Mouse (Mus musculus) intestine, postnatal 0 days (tissue): Measurements from ENCODE around the gene Samd4b. TPM values are rescaled to one million over a fixed set of nuclear protein-coding genes. Genes with fewer than 3 reads are reported as not detected.

Experiments used
- ATAC-seq: fragments of 200-750 bp; cut with Nextera tagmentation; 2 replicates; pipeline ENCODE4 v1.8.0; 2017; ENCODE audit warnings: mild to moderate bottlenecking, moderate TSS enrichment, moderate library complexity
- H3K27ac ChIP-seq: fragments of 300-500 bp; sonication (generic); 2 replicates; pipeline ENCODE4 v1.5.1; 2014; ENCODE audit warnings: mild to moderate bottlenecking, low read depth, low read length, moderate library complexity
- H3K27me3 ChIP-seq: fragments of 300-500 bp; sonication (generic); replicated peaks from 2 replicates; pipeline ENCODE4 v1.6.1; 2014; ENCODE audit warnings: low read length, mixed read lengths; ENCODE audit not compliant: control insufficient read depth, insufficient read depth
- H3K36me3 ChIP-seq: fragments of 300-500 bp; sonication (generic); 2 replicates; pipeline ENCODE4 v1.6.1; 2014; ENCODE audit warnings: mild to moderate bottlenecking, moderate library complexity; ENCODE audit not compliant: control insufficient read depth, insufficient read depth
- H3K4me1 ChIP-seq: fragments of 300-500 bp; sonication (generic); replicated peaks from 2 replicates; pipeline ENCODE4 v1.6.1; 2014; ENCODE audit warnings: antibody characterized with exemption, low read length, mixed read lengths; ENCODE audit not compliant: control insufficient read depth, insufficient read depth
- H3K4me2 ChIP-seq: fragments of 300-500 bp; sonication (generic); replicated peaks from 2 replicates; pipeline ENCODE4 v1.6.1; 2014; ENCODE audit warnings: low read depth, mild to moderate bottlenecking, moderate library complexity
- H3K4me3 ChIP-seq: fragments of 300-500 bp; sonication (generic); 2 replicates; pipeline ENCODE4 v1.5.1; 2014; ENCODE audit warnings: low read depth, low read length
- H3K9ac ChIP-seq: fragments of 300-500 bp; sonication (generic); 2 replicates; pipeline ENCODE4 v1.6.1; 2014; ENCODE audit warnings: mild to moderate bottlenecking, low read depth, low read length
- H3K9me3 ChIP-seq: fragments of 300-500 bp; sonication (generic); 2 replicates; pipeline ENCODE4 v1.6.1; 2016; ENCODE audit warnings: mixed run types; ENCODE audit not compliant: control insufficient read depth
- CTCF ChIP-seq: sonication (generic); IDR thresholded peaks from 2 replicates; pipeline ENCODE4 v1.5.1; 2016; ENCODE audit warnings: low read depth, mild to moderate bottlenecking, control low read depth, antibody characterized with exemption, moderate library complexity
- WGBS: fragments of 180-500 bp; shearing (Covaris S2); extraction: QIAGEN DNeasy Blood & Tissue Kit; methylation state at CpG from one replicate; pipeline ENCODE4 v1.1.7; 2014; 5-methylcytosine and 5-hydroxymethylcytosine counted together
- microRNA-seq: library from miRNA; unstranded; fragments of <30 nt; microRNA quantifications from one replicate; pipeline ENCODE4, GENCODE M21; 2016
- polyA plus RNA-seq: library from polyadenylated mRNA; unstranded; fragments of >200 nt; fragmentation: Nextera tagmentation; extraction: Ambion mirVana; gene quantifications from 2 replicates; pipeline ENCODE4 v1.2.1, GENCODE M21; 2015

Samd4b gene
- polyA plus RNA-seq, 1 experiment from 2014 or later: 13.4 TPM

GRCm38 (mm10) chr7:28353267-28353666, 244.7 kb downstream of the Samd4b start:
- TF ChIP-seq CTCF: peak; percentile 51
- Histone ChIP-seq H3K9me3 (no peaks in the 10 kb centered on the region), H3K4me2 (no peak overlapping the region), H3K4me3 (no peak overlapping the region), H3K4me1 (peaks cover 7% of the 10 kb centered on the region; the same call in 1 of the 2 replicates), H3K9ac (no peak overlapping the region), H3K27me3 (no peaks in the 10 kb centered on the region), H3K36me3 (peaks cover 26% of the 10 kb centered on the region), H3K27ac (no peak overlapping the region)
- ATAC-seq: no peak
- WGBS: 83% methylated on average over 2 of the region's 2 CpGs

- Histone ChIP-seq H3K4me2 (peak overlapping the region; percentile 77), H3K9ac (peak overlapping the region; percentile 93), H3K4me1 (no peaks in the 10 kb centered on the region; the same call in 1 of the 2 replicates), H3K9me3 (no peaks in the 10 kb centered on the region), H3K27me3 (no peaks in the 10 kb centered on the region), H3K4me3 (peak overlapping the region; percentile 87), H3K36me3 (peaks cover 26% of the 10 kb centered on the region), H3K27ac (no peak overlapping the region)
- peak; percentile 25 for TF ChIP-seq CTCF
- 29% methylated on average over 4 of the region's 4 CpGs for WGBS
- no peak for ATAC-seq
Observed at GRCm38 (mm10) chr7:28351676-28352191, 246.2 kb downstream of the Samd4b start.

GRCm38 (mm10) chr7:28350155-28350883, 247.6 kb downstream of the Samd4b start, which contains the start of gene Rps16:
Rps16 (plus strand) TSS chr7:28350652.
- Histone ChIP-seq H3K4me1 (no peaks in the 10 kb centered on the region; the same call in 1 of the 2 replicates), H3K9ac (peak within 1 kb of the TSS; percentile 93), H3K27me3 (no peaks in the 10 kb centered on the region), H3K9me3 (no peaks in the 10 kb centered on the region), H3K4me2 (peak within 1 kb of the TSS; percentile 77), H3K36me3 (peaks cover 26% of the 10 kb centered on the region), H3K27ac (peak within 1 kb of the TSS; percentile 85), H3K4me3 (peak within 1 kb of the TSS; percentile 87)
- no peak; the same call in 1 of the 2 replicates for TF ChIP-seq CTCF
- peak; percentile 88 for ATAC-seq
- 1% methylated on average over 49 of the region's 50 CpGs for WGBS

Small RNA genes within 50 kb of the gene (microRNA-seq; reads per million reads assigned to microRNA genes)
- gene Mir7049: not detected

Other genes starting within 250 kb of the Samd4b start
- 695 and 702 TPM in 2 replicates for gene Rps16, start 247.5 kb downstream of the Samd4b start, polyA plus RNA-seq
- gene Plekhg2, start 225.5 kb downstream of the Samd4b start, polyA plus RNA-seq: 10.6 and 11.9 TPM in 2 replicates
- gene Zfp36, start 217.9 kb downstream of the Samd4b start, polyA plus RNA-seq: 57.3 and 61.5 TPM in 2 replicates
- 42.7 and 44.2 TPM in 2 replicates for gene Med29, start 205.4 kb downstream of the Samd4b start, polyA plus RNA-seq
- 54.6 and 60.6 TPM in 2 replicates for gene Paf1, start 205.2 kb downstream of the Samd4b start, polyA plus RNA-seq
- gene Gmfg, start 160.7 kb downstream of the Samd4b start, polyA plus RNA-seq: 33.6 and 35.0 TPM in 2 replicates
- 0.55 and 0.82 TPM in 2 replicates for gene Lrfn1, start 146.2 kb downstream of the Samd4b start, polyA plus RNA-seq
- not detected in 2 replicates for gene Ifnl2, start 87.7 kb downstream of the Samd4b start, polyA plus RNA-seq
- gene Ifnl3, start 75.3 kb downstream of the Samd4b start, polyA plus RNA-seq: not detected in 2 replicates
- 17.0 and 23.4 TPM in 2 replicates for gene Sycn, start 57.3 kb downstream of the Samd4b start, polyA plus RNA-seq
- not detected in 2 replicates for gene Nccrp1, start 50.9 kb downstream of the Samd4b start, polyA plus RNA-seq
- gene Pak4, start within 50 bp of the Samd4b start, polyA plus RNA-seq: 17.2 and 19.7 TPM in 2 replicates
- gene Acp7, start 33.2 kb upstream of the Samd4b start, polyA plus RNA-seq: not detected in 2 replicates
- 0.37 and 0.90 TPM in 2 replicates for gene Fbxo27, start 94.7 kb upstream of the Samd4b start, polyA plus RNA-seq
- gene Fbxo17, start 118.7 kb upstream of the Samd4b start, polyA plus RNA-seq: 1.6 and 1.8 TPM in 2 replicates
- gene Mrps12, start 143.7 kb upstream of the Samd4b start, polyA plus RNA-seq: 98.7 and 101 TPM in 2 replicates
- 8.6 and 9.9 TPM in 2 replicates for gene Sars2, start 143.8 kb upstream of the Samd4b start, polyA plus RNA-seq
- not detected in 2 replicates for gene Ccer2, start 158.0 kb upstream of the Samd4b start, polyA plus RNA-seq
- gene Sirt2, start 168.6 kb upstream of the Samd4b start, polyA plus RNA-seq: 76.8 and 79.2 TPM in 2 replicates
- 33.1 and 33.2 TPM in 2 replicates for gene Nfkbib, start 169.4 kb upstream of the Samd4b start, polyA plus RNA-seq
- 1.6 and 2.2 TPM in 2 replicates for gene Rinl, start 190.8 kb upstream of the Samd4b start, polyA plus RNA-seq
- 144 and 152 TPM in 2 replicates for gene Hnrnpl, start 210.4 kb upstream of the Samd4b start, polyA plus RNA-seq
- 402 and 426 TPM in 2 replicates for gene Ech1, start 227.1 kb upstream of the Samd4b start, polyA plus RNA-seq
- gene Lgals4, start 235.7 kb upstream of the Samd4b start, polyA plus RNA-seq: 2,376 and 2,464 TPM in 2 replicates